Mouse (Mus musculus) kidney, embryonic 15.5 days (tissue): ENCODE data around the gene Snapc1. TPM values are rescaled to one million over a fixed set of nuclear protein-coding genes. Genes with fewer than 3 reads are reported as not detected.

Experiments
- ATAC-seq: fragments of 200-750 bp; cut with Nextera tagmentation; replicated peaks from 2 replicates; pipeline ENCODE4 v1.8.0; 2017; ENCODE audit warnings: moderate TSS enrichment; ENCODE audit not compliant: low FRiP score
- H3K27ac ChIP-seq: fragments of 300-500 bp; sonication (generic); 2 replicates; pipeline ENCODE4 v1.5.1; 2015; ENCODE audit warnings: mild to moderate bottlenecking, inconsistent platforms
- H3K27me3 ChIP-seq: fragments of 300-500 bp; sonication (generic); 2 replicates; pipeline ENCODE4 v1.6.1; 2015; ENCODE audit warnings: inconsistent platforms
- H3K36me3 ChIP-seq: fragments of 300-500 bp; sonication (generic); 2 replicates; pipeline ENCODE4 v1.6.1; 2015; ENCODE audit warnings: inconsistent platforms
- H3K4me1 ChIP-seq: fragments of 300-500 bp; sonication (generic); 2 replicates; pipeline ENCODE4 v1.6.1; 2015; ENCODE audit warnings: inconsistent platforms
- H3K4me2 ChIP-seq: fragments of 300-500 bp; sonication (generic); 2 replicates; pipeline ENCODE4 v1.6.1; 2015; ENCODE audit warnings: moderate library complexity, mild to moderate bottlenecking, inconsistent platforms
- H3K4me3 ChIP-seq: fragments of 300-500 bp; sonication (generic); replicated peaks from 2 replicates; pipeline ENCODE4 v1.5.1; 2015; ENCODE audit warnings: mild to moderate bottlenecking, inconsistent platforms
- H3K9ac ChIP-seq: fragments of 300-500 bp; sonication (generic); 2 replicates; pipeline ENCODE4 v1.6.1; 2015; ENCODE audit warnings: mild to moderate bottlenecking, inconsistent platforms
- H3K9me3 ChIP-seq: fragments of 300-500 bp; sonication (generic); replicated peaks from 2 replicates; pipeline ENCODE4 v1.6.1; 2016; ENCODE audit warnings: inconsistent platforms
- WGBS: fragments of 180-500 bp; shearing (Covaris S2); methylation state at CpG from one replicate; pipeline ENCODE4 v1.1.7; 2015; ENCODE audit warnings: mixed read lengths; 5-methylcytosine and 5-hydroxymethylcytosine counted together
- polyA plus RNA-seq: library from polyadenylated mRNA; unstranded; fragments of >200 nt; fragmentation: Nextera tagmentation; extraction: Ambion mirVana; gene quantifications from 2 replicates; pipeline ENCODE4 v1.2.1, GENCODE M21; 2015

Snapc1 gene
- polyA plus RNA-seq, 1 experiment from 2014 or later = 20.2 TPM

DNA sequence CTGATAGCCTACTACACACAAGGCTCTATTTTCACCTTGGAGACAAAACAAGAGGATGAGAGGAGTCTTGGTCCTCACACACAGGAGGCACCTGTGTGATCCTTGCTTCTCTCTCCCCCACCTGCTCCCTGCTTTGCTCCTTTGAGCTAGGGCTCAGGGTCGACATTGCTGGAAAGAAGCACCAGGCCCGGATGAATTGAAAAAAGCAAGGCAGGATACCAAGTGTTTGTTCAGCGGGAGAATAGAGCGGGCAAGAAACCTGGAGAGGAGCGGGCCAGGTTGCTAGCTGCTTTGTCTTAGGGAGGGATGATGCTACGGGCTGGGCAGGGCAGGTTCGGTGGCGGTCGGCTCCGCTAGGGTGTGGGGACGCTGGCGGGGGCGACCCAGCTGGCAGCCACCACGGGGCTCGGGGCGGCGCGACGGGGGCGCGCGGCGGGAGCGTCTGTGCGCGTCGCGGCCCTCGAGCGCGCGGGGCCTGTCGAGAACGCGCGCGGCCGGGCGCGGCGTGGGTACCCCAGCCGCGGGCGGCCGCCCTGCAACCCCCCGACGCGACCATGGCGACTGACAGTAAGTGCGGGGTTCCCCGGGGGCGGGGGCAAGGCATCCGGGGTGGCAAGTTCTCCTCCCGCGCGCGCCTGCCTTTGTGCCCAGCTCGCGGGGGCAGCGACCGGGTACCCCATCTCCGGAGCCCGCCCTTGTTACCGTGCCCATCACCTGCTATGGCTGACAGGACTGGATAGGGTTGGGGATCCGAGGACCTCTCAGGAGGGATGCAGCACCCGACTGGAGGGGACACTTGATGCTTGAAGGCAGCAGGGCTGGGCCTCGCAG, 33.2 kb downstream of the Snapc1 start, which contains the start of gene Syt16:
Syt16 (plus strand) TSS at position 365 of the 831 bp plus-strand sequence.
- WGBS = 1% methylated on average over 58 of the region's 67 CpGs

DNA sequence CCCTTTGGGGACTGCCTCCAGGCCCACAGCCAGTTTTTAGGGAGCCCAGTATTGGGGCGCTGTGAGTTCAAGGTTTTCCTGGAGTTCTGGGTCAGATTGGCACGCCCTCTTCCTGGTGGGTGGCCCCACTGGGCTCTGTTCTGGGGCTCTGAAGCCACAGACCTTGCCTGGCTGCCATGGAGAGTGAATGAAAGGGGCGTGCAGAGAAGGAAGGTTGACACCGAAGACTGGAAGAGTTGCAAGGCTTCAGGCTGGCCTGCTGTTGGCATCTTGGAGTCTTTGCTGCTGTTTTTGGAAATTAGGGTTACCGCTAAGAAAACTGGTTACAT, 33.8 kb downstream of the Snapc1 start:
- WGBS = 41% methylated on average over 5 of the region's 5 CpGs
- Histone ChIP-seq H3K9me3 (no peaks in the 10 kb centered on the region), H3K36me3 (no peaks in the 10 kb centered on the region), H3K27ac (no peak overlapping the region), H3K27me3 (peaks cover 36% of the 10 kb centered on the region), H3K4me1 (peaks cover 11% of the 10 kb centered on the region), H3K9ac (peak overlapping the region; percentile 50; the same call in 1 of the 2 replicates), H3K4me2 (peak overlapping the region; percentile 85), H3K4me3 (peak overlapping the region; percentile 52)
- ATAC-seq = 0 out of 2 replicates have a peak, but pooled peaks have one; percentile 9

More for the DNA sequence above, 33.2 kb downstream of the Snapc1 start, which contains the start of gene Syt16:
- Histone ChIP-seq H3K4me3 (peak within 1 kb of the TSS; percentile 52), H3K27me3 (peaks cover 36% of the 10 kb centered on the region), H3K4me1 (peaks cover 11% of the 10 kb centered on the region), H3K36me3 (no peaks in the 10 kb centered on the region), H3K27ac (no peak within 1 kb of the TSS), H3K9me3 (no peaks in the 10 kb centered on the region), H3K9ac (peak within 1 kb of the TSS; percentile 50), H3K4me2 (peak within 1 kb of the TSS; percentile 85)
- ATAC-seq = 0 out of 2 replicates have a peak, but pooled peaks have one; percentile 46

DNA sequence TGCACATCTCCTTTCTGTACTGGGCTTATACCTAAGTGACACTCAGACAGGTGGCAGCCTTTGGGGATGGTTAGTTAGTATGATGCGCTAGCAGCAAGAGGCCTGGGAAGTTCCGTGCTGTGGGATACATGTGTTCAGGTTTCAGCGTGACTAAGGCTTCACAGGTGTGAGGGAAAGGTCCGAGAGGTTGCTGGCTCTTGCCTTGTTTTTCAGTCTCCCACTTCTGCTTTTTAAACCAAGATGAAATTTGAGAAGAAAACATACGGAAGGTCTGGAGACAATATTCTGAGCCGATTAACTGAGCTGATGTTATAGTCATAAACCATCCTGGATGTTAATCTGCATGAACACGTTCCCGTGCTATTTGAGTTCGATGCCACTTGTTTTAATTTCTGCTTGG, 38.2 kb downstream of the Snapc1 start:
- Histone ChIP-seq H3K27me3 (peaks cover 15% of the 10 kb centered on the region), H3K4me3 (no peak overlapping the region), H3K9me3 (no peaks in the 10 kb centered on the region), H3K9ac (no peak overlapping the region), H3K36me3 (no peaks in the 10 kb centered on the region), H3K4me1 (peaks cover 6% of the 10 kb centered on the region), H3K4me2 (no peak overlapping the region), H3K27ac (no peak overlapping the region)
- ATAC-seq = no peak
- 85% methylated on average over 9 of the region's 9 CpGs for WGBS

DNA sequence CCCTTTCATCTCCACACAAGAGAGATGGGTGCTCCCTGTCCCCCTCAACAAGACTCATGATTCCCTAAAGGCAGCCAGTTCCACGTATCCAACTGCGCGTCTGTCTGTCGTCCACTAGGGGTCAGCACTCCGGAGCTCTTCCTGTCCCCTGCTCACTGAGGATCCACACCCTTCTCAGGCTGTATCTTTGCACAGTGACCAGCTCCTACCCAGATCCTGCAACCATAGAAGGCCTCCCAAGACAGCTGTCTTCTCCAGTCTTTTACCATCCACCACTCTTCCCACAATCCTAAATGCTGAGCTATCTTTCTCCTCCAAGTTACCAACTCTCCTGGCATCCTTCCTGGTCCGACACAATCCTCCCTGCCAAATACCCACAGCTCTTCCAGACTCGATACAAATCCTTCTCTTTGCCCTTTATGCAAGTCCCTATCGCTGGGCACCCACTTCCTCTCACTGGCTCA, 45.2 kb downstream of the Snapc1 start:
- no peaks in the 10 kb centered on the region for H3K36me3 ChIP-seq
- H3K4me2 ChIP-seq = no peak overlapping the region
- H3K4me1 ChIP-seq = no peaks in the 10 kb centered on the region
- no peak overlapping the region for H3K4me3 ChIP-seq
- WGBS = 27% methylated on average over 8 of the region's 8 CpGs
- peak; percentile 50 for ATAC-seq
- no peaks in the 10 kb centered on the region for H3K9me3 ChIP-seq
- no peak overlapping the region for H3K27ac ChIP-seq
- no peak overlapping the region for H3K9ac ChIP-seq
- H3K27me3 ChIP-seq = no peaks in the 10 kb centered on the region

DNA sequence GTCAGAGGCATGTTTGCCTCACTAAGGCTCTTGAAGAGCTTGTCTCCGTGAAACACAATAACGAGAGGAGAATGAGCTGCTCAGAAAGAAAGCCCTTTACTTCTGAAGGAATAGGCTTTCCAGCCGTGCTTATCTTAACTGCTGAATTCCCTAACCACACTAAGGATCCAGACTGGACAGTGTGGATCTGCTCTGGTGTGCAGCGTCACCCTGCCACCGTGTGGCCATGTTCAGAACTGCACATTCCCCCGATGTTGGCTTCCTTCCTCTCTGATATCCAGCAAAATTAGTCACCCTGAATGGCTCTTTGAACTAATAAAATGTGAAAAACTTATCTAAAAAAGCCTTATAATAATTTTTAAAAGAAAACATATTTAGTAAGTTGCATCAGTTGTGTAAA, 49.5 kb downstream of the Snapc1 start:
- no peak overlapping the region for H3K4me3 ChIP-seq
- H3K4me2 ChIP-seq = peak overlapping the region; percentile 31
- WGBS = 1% methylated on average over 6 of the region's 6 CpGs
- no peak overlapping the region for H3K9ac ChIP-seq
- peak; percentile 79 for ATAC-seq
- no peaks in the 10 kb centered on the region for H3K36me3 ChIP-seq
- H3K27ac ChIP-seq = no peak overlapping the region
- H3K4me1 ChIP-seq = no peaks in the 10 kb centered on the region
- no peaks in the 10 kb centered on the region for H3K9me3 ChIP-seq
- H3K27me3 ChIP-seq = no peaks in the 10 kb centered on the region

DNA sequence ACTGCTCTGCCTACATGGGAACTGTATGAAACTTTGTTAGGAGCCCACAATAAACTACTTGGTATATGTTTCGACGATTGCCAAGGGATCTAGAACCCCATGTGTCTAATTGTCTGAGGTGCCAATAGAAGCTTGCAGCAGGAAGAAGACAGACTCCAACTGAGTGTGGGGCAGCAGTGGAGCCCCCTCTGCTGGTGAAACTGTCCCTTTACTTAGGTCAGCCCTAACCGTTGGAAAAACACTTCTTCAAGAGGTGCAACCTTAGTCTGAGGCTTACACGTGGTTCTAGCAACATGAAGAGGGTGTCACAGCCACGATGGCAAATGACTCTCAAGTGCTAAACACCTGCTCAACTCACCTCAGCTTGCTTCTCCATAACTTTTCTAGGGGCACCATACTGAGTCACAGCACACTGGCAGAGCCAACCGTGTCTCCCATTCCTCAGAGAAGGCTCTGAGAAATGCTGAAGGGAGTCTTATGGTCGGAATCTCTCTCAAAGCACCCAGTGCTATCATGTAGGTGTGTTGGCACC, 50.5 kb downstream of the Snapc1 start:
- H3K27me3 ChIP-seq = no peaks in the 10 kb centered on the region
- H3K4me1 ChIP-seq = no peaks in the 10 kb centered on the region
- WGBS = 54% methylated on average over 7 of the region's 7 CpGs
- no peaks in the 10 kb centered on the region for H3K36me3 ChIP-seq
- ATAC-seq = no peak
- H3K4me3 ChIP-seq = no peak overlapping the region
- H3K4me2 ChIP-seq = no peak overlapping the region
- no peak overlapping the region for H3K27ac ChIP-seq
- H3K9ac ChIP-seq = no peak overlapping the region
- H3K9me3 ChIP-seq = no peaks in the 10 kb centered on the region

DNA sequence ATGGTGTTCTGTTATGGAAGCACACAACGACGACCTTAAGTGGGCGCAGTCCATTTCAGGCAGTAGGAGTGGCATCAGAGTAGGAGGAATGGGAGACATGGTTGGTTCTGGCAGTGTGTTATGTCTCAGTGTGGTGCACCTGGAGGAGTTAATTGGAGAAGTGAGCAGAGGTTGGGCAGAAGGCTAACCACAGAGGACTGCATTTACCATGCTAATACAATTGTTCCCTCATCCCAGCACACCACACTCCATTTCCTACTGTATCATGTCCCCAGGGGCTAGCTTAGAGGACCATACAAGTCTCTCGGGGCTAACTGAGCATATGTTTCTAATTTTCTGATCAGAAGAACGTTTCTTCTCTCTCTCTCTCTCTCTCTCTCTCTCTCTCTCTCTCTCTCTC, 51.2 kb downstream of the Snapc1 start:
- Histone ChIP-seq H3K27ac (no peak overlapping the region), H3K4me3 (no peak overlapping the region), H3K9me3 (no peaks in the 10 kb centered on the region), H3K4me1 (no peaks in the 10 kb centered on the region), H3K4me2 (no peak overlapping the region), H3K36me3 (no peaks in the 10 kb centered on the region), H3K9ac (no peak overlapping the region), H3K27me3 (no peaks in the 10 kb centered on the region)
- WGBS = 83% methylated on average over 5 of the region's 5 CpGs
- ATAC-seq = no peak

DNA sequence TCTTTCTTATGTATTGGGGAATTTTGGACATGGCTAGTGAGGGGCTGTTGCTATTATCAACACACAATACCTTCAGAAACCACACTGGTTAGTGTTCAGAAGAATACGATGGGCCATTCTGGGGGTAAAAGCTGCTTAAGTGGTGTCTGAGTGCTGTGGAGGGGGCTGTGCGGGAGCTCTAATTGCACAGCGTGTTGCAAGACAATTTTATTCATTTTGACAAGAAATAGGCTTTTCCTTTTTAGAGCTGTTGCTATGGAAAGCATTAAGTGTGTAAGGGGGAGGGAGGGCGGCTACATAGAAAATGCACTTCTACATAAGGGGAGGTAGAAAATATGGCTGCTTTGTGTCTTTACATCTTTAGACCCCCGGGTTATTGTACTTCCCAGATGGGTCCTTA, 59.0 kb downstream of the Snapc1 start:
- Histone ChIP-seq H3K9me3 (no peaks in the 10 kb centered on the region), H3K27me3 (no peaks in the 10 kb centered on the region), H3K36me3 (no peaks in the 10 kb centered on the region), H3K4me2 (no peak overlapping the region), H3K9ac (no peak overlapping the region), H3K4me3 (no peak overlapping the region), H3K4me1 (no peaks in the 10 kb centered on the region), H3K27ac (no peak overlapping the region)
- no peak for ATAC-seq
- WGBS = 86% methylated on average over 5 of the region's 5 CpGs

DNA sequence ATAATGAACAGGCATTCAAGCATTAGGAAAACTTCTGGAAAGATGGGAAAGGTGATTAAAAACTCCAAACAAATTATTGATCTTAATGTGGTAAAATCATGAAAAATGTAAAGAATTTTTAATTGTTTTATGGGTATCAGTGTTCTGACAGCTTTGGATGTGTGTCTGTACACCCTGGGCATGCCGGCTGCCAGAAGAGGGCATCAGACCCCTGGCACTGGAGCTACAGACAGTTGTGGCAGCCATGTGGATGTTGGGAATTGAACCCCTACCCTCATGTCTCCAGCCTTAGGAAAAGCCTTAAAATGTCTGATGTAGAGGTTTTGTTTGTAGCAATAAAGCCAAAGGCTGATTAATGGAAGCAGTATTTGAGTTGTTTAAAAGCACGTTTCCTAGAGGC, 60.6 kb downstream of the Snapc1 start:
- H3K9me3 ChIP-seq = no peaks in the 10 kb centered on the region
- no peak overlapping the region for H3K4me2 ChIP-seq
- 87% methylated on average over 2 of the region's 2 CpGs for WGBS
- no peak for ATAC-seq
- no peak overlapping the region for H3K9ac ChIP-seq
- no peak overlapping the region for H3K4me3 ChIP-seq
- H3K4me1 ChIP-seq = no peaks in the 10 kb centered on the region
- H3K27me3 ChIP-seq = no peaks in the 10 kb centered on the region
- no peaks in the 10 kb centered on the region for H3K36me3 ChIP-seq
- no peak overlapping the region for H3K27ac ChIP-seq

Other genes starting within 250 kb of the Snapc1 start
- gene Hif1a, start 63.1 kb upstream of the Snapc1 start, polyA plus RNA-seq = 76.4 and 83.3 TPM in 2 replicates
- gene Gm49321, start 26.8 kb upstream of the Snapc1 start, polyA plus RNA-seq = 10.5 and 12.3 TPM in 2 replicates
- gene Syt16, start 33.2 kb downstream of the Snapc1 start, polyA plus RNA-seq = 0.73 and 0.84 TPM in 2 replicates